Mouse (Mus musculus): ENCODE data around the gene Nlrp9a.
"Not testable (repeated sequence)": the region's sequence is repeated elsewhere in the genome, so short reads cannot be mapped to it uniquely, and the experiment has no call there.

- not testable (repeated sequence) for TF ChIP-seq CTCF (IDR thresholded peaks at IDR 0.05); POLR2A (IDR thresholded peaks at IDR 0.05; ENCODE audit: insufficient read depth, low read depth, low read length)
These were observed 83.5 kb downstream of the Nlrp9a start, which contains the start of gene Vmn1r185 for GRCm38 (mm10) chr7:26618364-26618763.

Measured in heart, adult 2 months (tissue).